Mouse (Mus musculus) intestine, embryonic 15.5 days (tissue): ENCODE measurements at regions not wholly inside any gene's neighbourhood (a gene's known extent, or its start where the extent isn't known, plus 50 kb on each side); places are given as distances from the start of the nearest gene placed in this dataset.

Experiments used
- ATAC-seq: fragments of 200-750 bp; cut with Nextera tagmentation; 2 replicates; pipeline ENCODE4 v1.8.0; 2017; ENCODE audit warnings: moderate TSS enrichment, moderate library complexity
- H3K27ac ChIP-seq: fragments of 300-500 bp; sonication (generic); 2 replicates; pipeline ENCODE4 v1.5.1; 2015; ENCODE audit warnings: mild to moderate bottlenecking, inconsistent platforms
- H3K27me3 ChIP-seq: fragments of 300-500 bp; sonication (generic); replicated peaks from 2 replicates; pipeline ENCODE4 v1.6.1; 2015; ENCODE audit warnings: inconsistent platforms
- H3K36me3 ChIP-seq: fragments of 300-500 bp; sonication (generic); 2 replicates; pipeline ENCODE4 v1.6.1; 2015; ENCODE audit warnings: inconsistent platforms
- H3K4me1 ChIP-seq: fragments of 300-500 bp; sonication (generic); replicated peaks from 2 replicates; pipeline ENCODE4 v1.6.1; 2015; ENCODE audit warnings: inconsistent platforms
- H3K4me2 ChIP-seq: fragments of 300-500 bp; sonication (generic); replicated peaks from 2 replicates; pipeline ENCODE4 v1.6.1; 2015; ENCODE audit warnings: mild to moderate bottlenecking, inconsistent platforms
- H3K4me3 ChIP-seq: fragments of 300-500 bp; sonication (generic); replicated peaks from 2 replicates; pipeline ENCODE4 v1.5.1; 2015; ENCODE audit warnings: inconsistent platforms
- H3K9ac ChIP-seq: fragments of 300-500 bp; sonication (generic); 2 replicates; pipeline ENCODE4 v1.6.1; 2015; ENCODE audit warnings: inconsistent platforms
- H3K9me3 ChIP-seq: fragments of 300-500 bp; sonication (generic); 2 replicates; pipeline ENCODE4 v1.6.1; 2016; ENCODE audit warnings: inconsistent platforms
- WGBS: fragments of 180-500 bp; shearing (Covaris S2); methylation state at CpG from one replicate; pipeline ENCODE4 v1.1.7; 2015; 5-methylcytosine and 5-hydroxymethylcytosine counted together

DNA sequence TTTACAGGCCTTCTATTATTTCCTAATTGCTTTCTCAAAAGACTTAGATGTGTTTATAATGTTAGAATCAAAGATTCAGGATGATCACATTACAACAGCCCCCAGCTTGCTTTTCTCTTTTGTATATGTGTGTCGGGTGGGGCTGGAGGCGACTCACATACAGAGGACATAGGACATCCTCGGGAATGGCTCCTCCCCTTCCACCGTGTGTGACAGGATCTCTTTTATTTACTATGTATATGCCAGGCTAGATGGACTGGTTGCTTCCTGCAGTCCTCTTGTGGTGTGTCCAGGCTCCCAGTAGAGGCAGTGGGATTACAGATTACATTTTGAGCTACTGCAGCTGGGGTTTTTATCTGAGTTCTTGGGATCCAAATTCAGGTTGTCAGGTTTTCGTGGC lies 155.1 kb upstream of the Lnx1 start:
- no peak for ATAC-seq
- 32% methylated on average over 5 of the region's 5 CpGs for WGBS

DNA sequence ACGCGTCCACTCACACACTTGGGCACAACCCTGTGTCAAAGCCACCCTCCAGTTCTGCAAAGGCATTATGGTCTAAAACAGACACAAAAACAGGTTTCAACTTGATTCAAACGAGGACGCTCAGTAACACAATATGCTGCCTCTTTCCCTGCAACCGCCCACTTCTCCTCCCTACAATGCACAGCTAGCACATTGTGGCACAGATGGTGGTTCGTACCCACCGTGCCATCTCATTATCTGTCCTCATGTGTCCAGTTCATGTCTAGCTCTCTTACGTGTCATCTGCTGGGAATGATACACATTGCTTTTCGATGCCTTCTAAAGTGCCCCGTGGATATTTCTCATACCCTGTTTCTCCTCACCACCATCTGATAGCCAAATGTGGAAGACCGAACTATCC lies 154.4 kb upstream of the Lnx1 start:
- WGBS = 88% methylated on average over 11 of the region's 11 CpGs
- H3K9ac ChIP-seq = no peak overlapping the region

More for the DNA sequence above, 155.1 kb upstream of the Lnx1 start:
- Histone ChIP-seq H3K27me3 (no peaks in the 10 kb centered on the region), H3K36me3 (no peaks in the 10 kb centered on the region), H3K4me2 (no peak overlapping the region), H3K27ac (no peak overlapping the region), H3K9me3 (no peaks in the 10 kb centered on the region), H3K4me3 (no peak overlapping the region), H3K4me1 (no peaks in the 10 kb centered on the region), H3K9ac (no peak overlapping the region)

DNA sequence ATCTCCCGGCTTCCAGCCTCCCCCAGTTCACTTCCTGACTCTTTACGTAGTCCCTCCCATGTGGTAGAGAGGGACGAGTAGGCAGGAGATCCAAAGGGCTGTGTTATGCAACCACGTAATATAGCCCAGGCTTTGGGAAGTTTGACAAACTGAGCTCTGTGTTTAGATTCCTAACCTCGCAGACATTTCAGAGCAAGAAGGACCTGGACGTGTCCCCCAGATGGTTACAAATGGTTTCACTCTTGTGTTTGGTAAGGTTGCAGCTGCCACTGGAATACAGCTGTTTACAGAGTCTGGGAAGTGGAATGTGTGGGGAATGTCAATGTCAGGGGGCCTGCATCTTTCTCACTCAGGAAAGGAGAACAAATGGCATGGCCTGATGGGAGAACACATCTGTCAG lies 145.1 kb upstream of the Lnx1 start:
- Histone ChIP-seq H3K27ac (peak overlapping the region; percentile 34; the same call in 1 of the 2 replicates), H3K9me3 (no peaks in the 10 kb centered on the region), H3K4me3 (no peak overlapping the region), H3K4me2 (no peak overlapping the region), H3K9ac (no peak overlapping the region), H3K36me3 (no peaks in the 10 kb centered on the region), H3K27me3 (no peaks in the 10 kb centered on the region), H3K4me1 (no peaks in the 10 kb centered on the region; the same call in 1 of the 2 replicates)
- peak; percentile 82 for ATAC-seq
- WGBS = 26% methylated on average over 6 of the region's 6 CpGs

More for the DNA sequence above, 154.4 kb upstream of the Lnx1 start:
- Histone ChIP-seq H3K4me1 (no peaks in the 10 kb centered on the region), H3K4me3 (no peak overlapping the region), H3K27me3 (no peaks in the 10 kb centered on the region), H3K4me2 (no peak overlapping the region), H3K9me3 (no peaks in the 10 kb centered on the region), H3K36me3 (no peaks in the 10 kb centered on the region), H3K27ac (no peak overlapping the region)
- no peak for ATAC-seq

DNA sequence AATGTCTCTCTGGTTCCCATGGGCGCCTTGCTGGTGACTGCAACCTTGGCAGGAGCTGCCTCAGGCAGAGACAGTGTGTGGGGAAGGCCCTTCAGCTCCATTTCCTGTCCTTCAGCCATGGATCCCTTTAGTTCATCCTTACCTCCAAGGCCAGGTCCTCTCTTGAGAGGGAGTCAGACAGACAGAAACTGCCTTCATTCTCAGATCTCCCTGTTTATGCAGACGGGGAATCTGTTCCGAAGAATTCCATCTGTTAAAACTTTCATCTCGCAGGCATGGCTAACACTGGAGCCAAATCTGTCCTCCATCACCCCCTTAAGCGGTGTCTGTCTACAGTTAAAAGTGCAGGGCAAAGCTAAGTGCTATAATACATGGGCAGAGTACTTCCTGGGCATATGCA lies 144.0 kb upstream of the Lnx1 start:
- no peak overlapping the region for H3K27ac ChIP-seq
- H3K36me3 ChIP-seq = no peaks in the 10 kb centered on the region
- 51% methylated on average over 5 of the region's 5 CpGs for WGBS

GRCm38 (mm10) chr5:74834401-74834800 lies 131.7 kb upstream of the Lnx1 start:
- Histone ChIP-seq H3K4me1 (no peaks in the 10 kb centered on the region), H3K9ac (no peak overlapping the region)
- 73% methylated on average over 2 of the region's 2 CpGs for WGBS

More for the DNA sequence above, 144.0 kb upstream of the Lnx1 start:
- Histone ChIP-seq H3K4me2 (no peak overlapping the region), H3K9me3 (no peaks in the 10 kb centered on the region), H3K27me3 (no peaks in the 10 kb centered on the region), H3K4me3 (no peak overlapping the region), H3K9ac (no peak overlapping the region), H3K4me1 (no peaks in the 10 kb centered on the region; the same call in 1 of the 2 replicates)
- ATAC-seq = no peak

GRCm38 (mm10) chr5:74833887-74834286 lies 131.2 kb upstream of the Lnx1 start:
- ATAC-seq = no peak
- no peak overlapping the region for H3K27ac ChIP-seq
- H3K9me3 ChIP-seq = no peaks in the 10 kb centered on the region
- no peaks in the 10 kb centered on the region for H3K4me1 ChIP-seq
- no peaks in the 10 kb centered on the region for H3K36me3 ChIP-seq
- H3K4me3 ChIP-seq = no peak overlapping the region
- H3K27me3 ChIP-seq = no peaks in the 10 kb centered on the region
- 49% methylated on average over 4 of the region's 4 CpGs for WGBS
- H3K4me2 ChIP-seq = no peak overlapping the region
- H3K9ac ChIP-seq = no peak overlapping the region

More at GRCm38 (mm10) chr5:74834401-74834800, 131.7 kb upstream of the Lnx1 start:
- H3K27me3 ChIP-seq = no peaks in the 10 kb centered on the region
- no peak overlapping the region for H3K27ac ChIP-seq
- no peak overlapping the region for H3K4me2 ChIP-seq
- no peak for ATAC-seq
- H3K36me3 ChIP-seq = no peaks in the 10 kb centered on the region
- no peaks in the 10 kb centered on the region for H3K9me3 ChIP-seq
- H3K4me3 ChIP-seq = no peak overlapping the region

DNA sequence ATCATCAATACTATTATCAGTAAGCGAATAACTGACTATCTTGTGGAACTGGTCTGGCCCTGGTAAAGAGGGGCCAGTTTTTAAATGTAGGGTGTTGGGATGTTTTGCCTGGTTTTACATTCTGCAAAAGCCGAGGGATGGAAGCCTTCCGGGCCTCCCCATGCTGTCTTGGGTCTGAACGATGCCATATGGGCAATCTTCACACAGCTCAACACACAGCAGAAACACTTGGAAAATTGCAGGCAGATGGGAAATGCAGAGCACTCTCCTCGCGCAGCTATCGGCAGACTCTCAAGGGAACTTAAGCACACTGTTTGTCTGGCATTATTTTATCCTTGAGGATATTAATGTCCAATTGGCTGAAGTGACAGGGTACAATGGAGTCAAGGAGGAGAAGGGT lies 129.3 kb upstream of the Lnx1 start:
- ATAC-seq = no peak
- 81% methylated on average over 7 of the region's 7 CpGs for WGBS

DNA sequence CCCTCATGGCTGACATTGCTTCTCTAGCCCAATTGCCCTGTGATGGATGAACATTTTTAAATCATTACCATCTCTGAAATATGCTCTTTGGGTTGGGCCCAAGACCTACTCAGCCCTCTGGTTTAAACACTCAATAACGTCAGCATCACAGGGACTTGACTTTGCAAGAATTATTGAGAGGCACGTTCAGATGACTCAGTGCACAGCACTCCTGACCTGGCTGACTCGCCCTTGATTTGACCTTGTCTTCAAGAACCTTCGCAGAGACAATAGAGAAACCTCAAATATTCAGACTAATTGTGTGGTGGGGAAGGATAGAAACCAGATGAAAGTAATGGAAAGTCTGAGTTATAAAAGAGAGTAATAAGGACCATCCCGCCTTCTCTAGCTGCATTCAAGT lies 127.9 kb upstream of the Lnx1 start:
- WGBS = 57% methylated on average over 5 of the region's 5 CpGs
- Histone ChIP-seq H3K36me3 (no peaks in the 10 kb centered on the region), H3K27ac (no peak overlapping the region), H3K4me1 (no peaks in the 10 kb centered on the region), H3K4me3 (no peak overlapping the region), H3K27me3 (no peaks in the 10 kb centered on the region), H3K9me3 (no peaks in the 10 kb centered on the region), H3K4me2 (no peak overlapping the region), H3K9ac (no peak overlapping the region)
- no peak for ATAC-seq

More for the DNA sequence above, 129.3 kb upstream of the Lnx1 start:
- no peaks in the 10 kb centered on the region for H3K36me3 ChIP-seq
- no peaks in the 10 kb centered on the region for H3K27me3 ChIP-seq
- H3K9me3 ChIP-seq = no peaks in the 10 kb centered on the region
- H3K9ac ChIP-seq = no peak overlapping the region
- no peaks in the 10 kb centered on the region for H3K4me1 ChIP-seq
- no peak overlapping the region for H3K4me2 ChIP-seq
- H3K27ac ChIP-seq = no peak overlapping the region
- no peak overlapping the region for H3K4me3 ChIP-seq

GRCm38 (mm10) chr5:74829003-74829402 lies 126.3 kb upstream of the Lnx1 start:
- H3K4me1 ChIP-seq = no peaks in the 10 kb centered on the region
- no peaks in the 10 kb centered on the region for H3K9me3 ChIP-seq
- no peak overlapping the region for H3K4me3 ChIP-seq
- no peak overlapping the region for H3K27ac ChIP-seq
- 74% methylated on average over 9 of the region's 9 CpGs for WGBS
- no peak for ATAC-seq
- H3K9ac ChIP-seq = no peak overlapping the region
- no peak overlapping the region for H3K4me2 ChIP-seq
- no peaks in the 10 kb centered on the region for H3K36me3 ChIP-seq
- H3K27me3 ChIP-seq = no peaks in the 10 kb centered on the region

GRCm38 (mm10) chr5:74827944-74828343 lies 125.2 kb upstream of the Lnx1 start:
- WGBS = 33% methylated on average over 4 of the region's 4 CpGs
- Histone ChIP-seq H3K4me3 (no peak overlapping the region), H3K27ac (no peak overlapping the region), H3K4me1 (no peaks in the 10 kb centered on the region), H3K9me3 (no peaks in the 10 kb centered on the region), H3K4me2 (no peak overlapping the region), H3K36me3 (no peaks in the 10 kb centered on the region), H3K9ac (no peak overlapping the region), H3K27me3 (no peaks in the 10 kb centered on the region)
- no peak for ATAC-seq

GRCm38 (mm10) chr5:74825517-74826254 lies 123.0 kb upstream of the Lnx1 start:
- no peak for ATAC-seq
- Histone ChIP-seq H3K9me3 (no peaks in the 10 kb centered on the region), H3K27ac (no peak overlapping the region), H3K4me3 (no peak overlapping the region), H3K4me1 (no peaks in the 10 kb centered on the region), H3K27me3 (no peaks in the 10 kb centered on the region), H3K4me2 (no peak overlapping the region), H3K9ac (no peak overlapping the region), H3K36me3 (no peaks in the 10 kb centered on the region)
- WGBS = 55% methylated on average over 5 of the region's 5 CpGs

- Histone ChIP-seq H3K4me1 (no peaks in the 10 kb centered on the region), H3K36me3 (no peaks in the 10 kb centered on the region), H3K27ac (no peak overlapping the region), H3K9ac (no peak overlapping the region), H3K4me3 (no peak overlapping the region), H3K27me3 (no peaks in the 10 kb centered on the region), H3K9me3 (no peaks in the 10 kb centered on the region), H3K4me2 (no peak overlapping the region)
- 66% methylated on average over 7 of the region's 7 CpGs for WGBS
- ATAC-seq = peak; percentile 91
Measured at GRCm38 (mm10) chr5:74823719-74824118, 121.0 kb upstream of the Lnx1 start.

- Histone ChIP-seq H3K27me3 (no peaks in the 10 kb centered on the region), H3K27ac (no peak overlapping the region), H3K4me2 (no peak overlapping the region), H3K4me1 (0 out of 2 replicates have a peak, but pooled peaks cover 7% of the 10 kb centered on the region), H3K36me3 (no peaks in the 10 kb centered on the region), H3K9ac (no peak overlapping the region), H3K9me3 (no peaks in the 10 kb centered on the region), H3K4me3 (no peak overlapping the region)
- 61% methylated on average over 4 of the region's 4 CpGs for WGBS
- ATAC-seq = no peak
Measured at GRCm38 (mm10) chr5:74821969-74822368, 119.3 kb upstream of the Lnx1 start.
